Comparison of ENCODE assay signal across 14 mouse cellular contexts in genomic region chr1:136077656-136078055, GRCm38 (mm10). TPM values are rescaled to one million over a fixed set of nuclear protein-coding genes. Genes with fewer than 3 reads are reported as not detected.
"Had no signal": no experiment of that assay in that cellular context is flagged by ENCODE, and none has a peak within 500 bp of the region (broad histone marks: within the 10 kb centered on the region; RNA-seq: fewer than 3 reads in every experiment).

No protein-coding gene starts in this region.

- DNase-seq: kidney, adult 8-10 months; kidney, postnatal 14 days; layer of hippocampus, adult 9-11 months; liver, embryonic 13.5 days; lung, adult 2 months; retina, postnatal 1 day; right cerebral cortex, postnatal 25 days; thymus, postnatal 25 days had no signal

RNA-seq across cellular contexts. Expression of gene Cacna1s, which starts 25.1 kb away (rescaled TPM):
- total RNA-seq: megakaryocyte, adult 5-6 weeks; neutrophil, adult 5-6 weeks had no signal

RNA-seq across cellular contexts. Expression of gene Ascl5, which starts 27.1 kb away (rescaled TPM):
- total RNA-seq: layer of hippocampus, adult 2 months; layer of hippocampus, postnatal 25 days; liver, adult 2 months; megakaryocyte, adult 5-6 weeks; monocyte, adult 5-6 weeks; neutrophil, adult 5-6 weeks had no signal
